Mouse (Mus musculus) forebrain, postnatal 0 days (tissue): ENCODE measurements around the gene Wdr74. TPM values are rescaled to one million over a fixed set of nuclear protein-coding genes. Genes with fewer than 3 reads are reported as not detected.

Experiments
- ATAC-seq: fragments of 200-750 bp; cut with Nextera tagmentation; 2 replicates; pipeline ENCODE4 v1.8.0; 2017; ENCODE audit warnings: mild to moderate bottlenecking, moderate library complexity
- DNase-seq: peaks from one replicate; pipeline ENCODE4 v3.0.0-alpha.2; 2015
- H3K27ac ChIP-seq: fragments of 300-500 bp; sonication (generic); 2 replicates; pipeline ENCODE4 v1.5.1; 2014; ENCODE audit warnings: low read depth, mild to moderate bottlenecking, antibody characterized with exemption, low read length, moderate library complexity, mixed read lengths
- H3K27me3 ChIP-seq: fragments of 300-500 bp; sonication (generic); 2 replicates; pipeline ENCODE4 v1.6.1; 2014; ENCODE audit warnings: mild to moderate bottlenecking, low read length, mixed read lengths; ENCODE audit not compliant: insufficient read depth
- H3K36me3 ChIP-seq: fragments of 300-500 bp; sonication (generic); 2 replicates; pipeline ENCODE4 v1.6.1; 2014; ENCODE audit warnings: mild to moderate bottlenecking, moderate library complexity; ENCODE audit not compliant: insufficient read depth
- H3K4me1 ChIP-seq: fragments of 300-500 bp; sonication (generic); 2 replicates; pipeline ENCODE4 v1.6.1; 2014; ENCODE audit warnings: antibody characterized with exemption; ENCODE audit not compliant: insufficient read depth
- H3K4me2 ChIP-seq: fragments of 300-500 bp; sonication (generic); 2 replicates; pipeline ENCODE4 v1.6.1; 2014; ENCODE audit warnings: low read depth, mild to moderate bottlenecking, moderate library complexity
- H3K4me3 ChIP-seq: fragments of 300-500 bp; sonication (generic); 2 replicates; pipeline ENCODE4 v1.5.1; 2014; ENCODE audit warnings: low read depth, low read length, mixed read lengths
- H3K9ac ChIP-seq: fragments of 300-500 bp; sonication (generic); 2 replicates; pipeline ENCODE4 v1.6.1; 2014; ENCODE audit warnings: mild to moderate bottlenecking
- H3K9me3 ChIP-seq: fragments of 300-500 bp; sonication (generic); 2 replicates; pipeline ENCODE4 v1.6.1; 2016; ENCODE audit warnings: low read length
- CTCF ChIP-seq: sonication (generic); IDR thresholded peaks from 2 replicates; pipeline ENCODE4 v1.5.1; 2016; ENCODE audit warnings: antibody characterized with exemption, control low read depth, low read depth
- WGBS: fragments of 180-500 bp; shearing (Covaris S2); extraction: QIAGEN DNeasy Blood & Tissue Kit; methylation state at CpG from one replicate; pipeline ENCODE4 v1.1.7; 2014; 5-methylcytosine and 5-hydroxymethylcytosine counted together
- microRNA-seq, 2 experiments: library from miRNA; unstranded; fragments of <30 nt; microRNA quantifications; one replicate each; pipeline ENCODE4; 2016
- polyA plus RNA-seq: library from polyadenylated mRNA; unstranded; fragments of >200 nt; fragmentation: Nextera tagmentation; extraction: Ambion mirVana; gene quantifications from 2 replicates; pipeline ENCODE4 v1.2.1, GENCODE M21; 2015
- total RNA-seq: library from RNA; depleted of rRNA; stranded (reverse); fragments of >200 nt; gene quantifications from 2 replicates; pipeline ENCODE4 v1.2.3, GENCODE M21; 2014; rRNA removed

Wdr74 gene
- total and polyA plus RNA-seq, 2 experiments from 2014 or later = 74.1 to 98.7 TPM

GRCm38 (mm10) chr19:8774951-8775421 lies 39.4 kb downstream of the Wdr74 start:
- Histone ChIP-seq H3K4me2 (peak overlapping the region; percentile 90), H3K4me1 (peaks cover 21% of the 10 kb centered on the region), H3K27me3 (no peaks in the 10 kb centered on the region), H3K4me3 (peak overlapping the region; percentile 58), H3K9me3 (no peaks in the 10 kb centered on the region), H3K9ac (peak overlapping the region; percentile 86), H3K36me3 (peaks cover 22% of the 10 kb centered on the region), H3K27ac (peak overlapping the region; percentile 93)
- WGBS = 5% methylated on average over 20 of the region's 20 CpGs
- no peak for TF ChIP-seq CTCF
- no peak for ATAC-seq
- DNase-seq = peak; percentile 22

GRCm38 (mm10) chr19:8786008-8786781 lies 50.6 kb downstream of the Wdr74 start, which contains the start of gene Taf6l:
Gene Taf6l (minus strand): TSS chr19:8786417.
- peak within 1 kb of the TSS; percentile 68 for H3K4me2 ChIP-seq
- WGBS = under 1% methylated on average over 32 of the region's 32 CpGs

DNA sequence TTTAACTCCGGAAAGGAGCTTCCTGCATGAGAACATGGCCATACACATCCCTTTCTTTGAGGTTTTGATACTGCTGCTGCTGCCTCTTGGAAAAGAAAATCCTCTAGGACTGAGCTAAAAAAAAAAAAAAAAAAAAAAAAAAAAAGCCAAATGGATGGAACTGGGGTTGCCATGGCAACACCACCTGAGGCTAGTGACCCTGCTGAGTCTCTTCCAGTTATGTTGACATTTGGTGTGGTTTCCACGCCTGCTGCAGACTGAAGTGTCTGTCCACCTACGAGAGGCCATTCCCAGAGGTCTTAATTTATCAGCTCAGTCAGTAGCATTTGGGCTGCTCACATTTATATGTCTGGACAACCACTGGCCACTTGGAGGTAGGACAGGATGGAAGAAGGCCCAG lies 52.9 kb downstream of the Wdr74 start:
- peak overlapping the region; percentile 57 for H3K27ac ChIP-seq
- no peak overlapping the region for H3K4me2 ChIP-seq

More at GRCm38 (mm10) chr19:8786008-8786781, 50.6 kb downstream of the Wdr74 start, which contains the start of gene Taf6l:
- Histone ChIP-seq H3K27ac (peak within 1 kb of the TSS; percentile 62), H3K9me3 (no peaks in the 10 kb centered on the region), H3K36me3 (peaks cover 23% of the 10 kb centered on the region), H3K4me1 (0 out of 2 replicates have a peak, but pooled peaks cover 4% of the 10 kb centered on the region), H3K27me3 (no peaks in the 10 kb centered on the region), H3K9ac (peak within 1 kb of the TSS; percentile 53), H3K4me3 (peak within 1 kb of the TSS; percentile 54)
- DNase-seq = peak; percentile 95
- ATAC-seq = peak; percentile 99
- peak; percentile 59 for TF ChIP-seq CTCF

GRCm38 (mm10) chr19:8789171-8789570 lies 53.5 kb downstream of the Wdr74 start:
- Histone ChIP-seq H3K27me3 (no peaks in the 10 kb centered on the region), H3K36me3 (peaks cover 14% of the 10 kb centered on the region), H3K27ac (peak overlapping the region; percentile 57), H3K9me3 (no peaks in the 10 kb centered on the region), H3K9ac (no peak overlapping the region; the same call in 1 of the 2 replicates), H3K4me2 (no peak overlapping the region), H3K4me1 (0 out of 2 replicates have a peak, but pooled peaks cover 4% of the 10 kb centered on the region), H3K4me3 (no peak overlapping the region)
- no peak for TF ChIP-seq CTCF
- ATAC-seq (peak; percentile 12), DNase-seq (peak; percentile 30)
- WGBS = 42% methylated on average over 1 of the region's 1 CpGs

More for the DNA sequence above, 52.9 kb downstream of the Wdr74 start:
- Histone ChIP-seq H3K36me3 (peaks cover 10% of the 10 kb centered on the region), H3K9me3 (no peaks in the 10 kb centered on the region), H3K4me1 (0 out of 2 replicates have a peak, but pooled peaks cover 4% of the 10 kb centered on the region), H3K4me3 (no peak overlapping the region), H3K9ac (no peak overlapping the region), H3K27me3 (no peaks in the 10 kb centered on the region)
- no peak for TF ChIP-seq CTCF
- WGBS = 18% methylated on average over 3 of the region's 3 CpGs
- no peak for ATAC-seq
- peak; percentile 11 for DNase-seq

DNA sequence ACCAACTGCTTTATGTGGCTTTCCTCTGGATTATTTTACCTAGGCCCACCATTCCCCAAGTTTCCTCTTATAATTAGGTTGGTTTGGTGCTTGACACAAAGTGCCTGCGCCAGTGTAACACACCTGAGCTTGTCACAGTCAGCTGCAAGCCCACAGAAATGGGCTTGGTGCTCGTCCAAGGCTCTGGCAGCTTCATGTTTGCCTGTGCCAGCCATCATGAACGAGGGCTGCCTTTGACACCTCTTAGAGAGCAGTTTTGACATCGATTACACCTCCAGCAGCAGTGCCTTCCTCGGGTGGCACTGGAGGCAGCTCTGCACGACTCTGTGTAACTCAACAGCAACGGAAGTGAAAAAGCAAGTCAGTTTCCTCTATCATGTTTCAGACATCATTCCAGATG lies 54.5 kb downstream of the Wdr74 start:
- Histone ChIP-seq H3K27ac (peak overlapping the region; percentile 62), H3K9ac (no peak overlapping the region), H3K36me3 (peaks cover 21% of the 10 kb centered on the region), H3K27me3 (no peaks in the 10 kb centered on the region), H3K4me3 (no peak overlapping the region), H3K9me3 (no peaks in the 10 kb centered on the region), H3K4me1 (0 out of 2 replicates have a peak, but pooled peaks cover 4% of the 10 kb centered on the region), H3K4me2 (no peak overlapping the region)
- no peak for TF ChIP-seq CTCF
- 76% methylated on average over 7 of the region's 7 CpGs for WGBS
- ATAC-seq (no peak), DNase-seq (no peak)

Small RNAs within 50 kb of the gene (microRNA-seq; reads per million reads assigned to microRNA genes)
- gene Mir6992 = 0 reads per million in 2 experiments

Other genes starting within 250 kb of the Wdr74 start
Only the 30 nearest of the 32 such genes appear.
- gene Slc22a8, start 144.6 kb upstream of the Wdr74 start, total RNA-seq = 9.1 and 13.1 TPM in 2 replicates
- 16.6 and 19.0 TPM in 2 replicates for gene Slc22a8, start 144.6 kb upstream of the Wdr74 start, polyA plus RNA-seq
- gene Slc22a6, start 117.8 kb upstream of the Wdr74 start, total RNA-seq = 11.5 and 19.0 TPM in 2 replicates
- 13.2 and 15.5 TPM in 2 replicates for gene Slc22a6, start 117.8 kb upstream of the Wdr74 start, polyA plus RNA-seq
- gene Chrm1, start 72.0 kb upstream of the Wdr74 start, total RNA-seq = 17.0 and 17.5 TPM in 2 replicates
- gene Chrm1, start 72.0 kb upstream of the Wdr74 start, polyA plus RNA-seq = 12.4 and 14.9 TPM in 2 replicates
- 107 and 116 TPM in 2 replicates for gene Slc3a2, start 12.5 kb upstream of the Wdr74 start, total RNA-seq
- gene Slc3a2, start 12.5 kb upstream of the Wdr74 start, polyA plus RNA-seq = 247 and 256 TPM in 2 replicates
- gene 1700092M07Rik, start 4.9 kb downstream of the Wdr74 start, total RNA-seq = not detected in 2 replicates
- 0.65 and 0.67 TPM in 2 replicates for gene 1700092M07Rik, start 4.9 kb downstream of the Wdr74 start, polyA plus RNA-seq
- gene Stx5a, start 5.6 kb downstream of the Wdr74 start, total RNA-seq = 130 and 140 TPM in 2 replicates
- gene Stx5a, start 5.6 kb downstream of the Wdr74 start, polyA plus RNA-seq = 86.4 and 97.6 TPM in 2 replicates
- 81.7 and 114 TPM in 2 replicates for gene Nxf1, start 21.2 kb downstream of the Wdr74 start, total RNA-seq
- 97.1 and 97.9 TPM in 2 replicates for gene Nxf1, start 21.2 kb downstream of the Wdr74 start, polyA plus RNA-seq
- 236 and 241 TPM in 2 replicates for gene Tmem223, start 35.2 kb downstream of the Wdr74 start, total RNA-seq
- 269 and 334 TPM in 2 replicates for gene Tmem223, start 35.2 kb downstream of the Wdr74 start, polyA plus RNA-seq
- gene Tmem179b, start 38.6 kb downstream of the Wdr74 start, total RNA-seq = 17.4 and 19.6 TPM in 2 replicates
- gene Tmem179b, start 38.6 kb downstream of the Wdr74 start, polyA plus RNA-seq = 22.4 and 22.6 TPM in 2 replicates
- 27.2 and 31.7 TPM in 2 replicates for gene Taf6l, start 50.6 kb downstream of the Wdr74 start, total RNA-seq
- 25.1 and 25.2 TPM in 2 replicates for gene Taf6l, start 50.6 kb downstream of the Wdr74 start, polyA plus RNA-seq
- 89.3 and 99.3 TPM in 2 replicates for gene Polr2g, start 62.8 kb downstream of the Wdr74 start, total RNA-seq
- 193 and 216 TPM in 2 replicates for gene Polr2g, start 62.8 kb downstream of the Wdr74 start, polyA plus RNA-seq
- gene Zbtb3, start 66.7 kb downstream of the Wdr74 start, total RNA-seq = 7.0 and 7.3 TPM in 2 replicates
- gene Zbtb3, start 66.7 kb downstream of the Wdr74 start, polyA plus RNA-seq = 4.3 and 5.0 TPM in 2 replicates
- 71.9 and 72.6 TPM in 2 replicates for gene Ttc9c, start 83.5 kb downstream of the Wdr74 start, total RNA-seq
- gene Ttc9c, start 83.5 kb downstream of the Wdr74 start, polyA plus RNA-seq = 34.1 and 44.4 TPM in 2 replicates
- gene Hnrnpul2, start 84.2 kb downstream of the Wdr74 start, total RNA-seq = 28.2 and 38.3 TPM in 2 replicates
- gene Hnrnpul2, start 84.2 kb downstream of the Wdr74 start, polyA plus RNA-seq = 3.9 and 5.3 TPM in 2 replicates
- not detected in 2 replicates for gene AC129217.1, start 93.9 kb downstream of the Wdr74 start, total RNA-seq
- gene AC129217.1, start 93.9 kb downstream of the Wdr74 start, polyA plus RNA-seq = not detected in 2 replicates
- gene Bscl2, start 101.6 kb downstream of the Wdr74 start, total RNA-seq = 81.5 and 91.5 TPM in 2 replicates
- gene Bscl2, start 101.6 kb downstream of the Wdr74 start, polyA plus RNA-seq = 78.9 and 88.9 TPM in 2 replicates
- gene Gng3, start 103.4 kb downstream of the Wdr74 start, total RNA-seq = 68.0 and 78.5 TPM in 2 replicates
- gene Gng3, start 103.4 kb downstream of the Wdr74 start, polyA plus RNA-seq = 594 and 622 TPM in 2 replicates
- 1.5 and 2.6 TPM in 2 replicates for gene Lrrn4cl, start 114.9 kb downstream of the Wdr74 start, total RNA-seq
- 0.58 and 0.88 TPM in 2 replicates for gene Lrrn4cl, start 114.9 kb downstream of the Wdr74 start, polyA plus RNA-seq
- gene Ubxn1, start 135.7 kb downstream of the Wdr74 start, total RNA-seq = 108 and 126 TPM in 2 replicates
- gene Ubxn1, start 135.7 kb downstream of the Wdr74 start, polyA plus RNA-seq = 168 and 185 TPM in 2 replicates
- 14.2 and 36.1 TPM in 2 replicates for gene Uqcc3, start 145.1 kb downstream of the Wdr74 start, total RNA-seq
- gene Uqcc3, start 145.1 kb downstream of the Wdr74 start, polyA plus RNA-seq = 59.1 TPM in 2 replicates
- gene Lbhd1, start 147.9 kb downstream of the Wdr74 start, total RNA-seq = 5.0 and 7.2 TPM in 2 replicates
- gene Lbhd1, start 147.9 kb downstream of the Wdr74 start, polyA plus RNA-seq = 30.3 and 36.5 TPM in 2 replicates
- gene Gm49403, start 148.1 kb downstream of the Wdr74 start, total RNA-seq = not detected in 2 replicates
- gene Gm49403, start 148.1 kb downstream of the Wdr74 start, polyA plus RNA-seq = not detected in 2 replicates
- 26.0 and 37.5 TPM in 2 replicates for gene 1810009A15Rik, start 153.0 kb downstream of the Wdr74 start, total RNA-seq
- 31.9 and 45.7 TPM in 2 replicates for gene 1810009A15Rik, start 153.0 kb downstream of the Wdr74 start, polyA plus RNA-seq
- gene Gm49416, start 153.1 kb downstream of the Wdr74 start, total RNA-seq = 0.95 TPM in 1 of 2 replicates, not detected in the other
- 1.4 TPM in 1 of 2 replicates, not detected in the other for gene Gm49416, start 153.1 kb downstream of the Wdr74 start, polyA plus RNA-seq
- 26.1 and 29.9 TPM in 2 replicates for gene Ints5, start 157.2 kb downstream of the Wdr74 start, total RNA-seq
- 23.6 and 26.8 TPM in 2 replicates for gene Ints5, start 157.2 kb downstream of the Wdr74 start, polyA plus RNA-seq
- gene Ganab, start 162.2 kb downstream of the Wdr74 start, total RNA-seq = 67.7 and 96.7 TPM in 2 replicates
- 47.0 and 54.0 TPM in 2 replicates for gene Ganab, start 162.2 kb downstream of the Wdr74 start, polyA plus RNA-seq
- gene B3gat3, start 184.5 kb downstream of the Wdr74 start, total RNA-seq = 99.6 and 120 TPM in 2 replicates
- gene B3gat3, start 184.5 kb downstream of the Wdr74 start, polyA plus RNA-seq = 89.3 and 94.0 TPM in 2 replicates
- gene Rom1, start 193.5 kb downstream of the Wdr74 start, total RNA-seq = 2.3 and 3.5 TPM in 2 replicates
- gene Rom1, start 193.5 kb downstream of the Wdr74 start, polyA plus RNA-seq = 2.4 and 3.3 TPM in 2 replicates
- 5.1 and 7.3 TPM in 2 replicates for gene Eml3, start 193.7 kb downstream of the Wdr74 start, total RNA-seq
- gene Eml3, start 193.7 kb downstream of the Wdr74 start, polyA plus RNA-seq = 7.5 and 8.1 TPM in 2 replicates
- 71.2 and 86.4 TPM in 2 replicates for gene Mta2, start 206.0 kb downstream of the Wdr74 start, total RNA-seq
- 87.8 and 91.3 TPM in 2 replicates for gene Mta2, start 206.0 kb downstream of the Wdr74 start, polyA plus RNA-seq